Mouse (Mus musculus) E14TG2a.4 (cell line): ENCODE data around the gene Dqx1.

Source experiments
- H3K27me3 ChIP-seq: 2 replicates; pipeline ENCODE4 v1.6.1; 2014; ENCODE audit warnings: low read length, control low read depth; ENCODE audit not compliant: insufficient read depth
- H3K36me3 ChIP-seq: 2 replicates; pipeline ENCODE4 v1.6.1; 2014; ENCODE audit warnings: low read length, control low read depth; ENCODE audit not compliant: insufficient read depth
- H3K4me1 ChIP-seq: replicated peaks from 2 replicates; pipeline ENCODE4 v1.6.1; 2014; ENCODE audit warnings: low read depth, low read length, control low read depth
- H3K4me3 ChIP-seq: replicated peaks from 2 replicates; pipeline ENCODE4 v1.5.1; 2014; ENCODE audit warnings: mild to moderate bottlenecking, low read length
- H3K9me3 ChIP-seq: 2 replicates; pipeline ENCODE4 v1.6.1; 2014; ENCODE audit warnings: low read length, control low read depth
- CTCF ChIP-seq: conservative IDR thresholded peaks from 2 replicates; pipeline ENCODE4 v1.5.1; 2014; ENCODE audit warnings: low read length
- NANOG ChIP-seq: IDR thresholded peaks from 2 replicates; pipeline ENCODE4 v1.6.1; 2014; ENCODE audit warnings: borderline replicate concordance, low read length, mixed read lengths
- POU5F1 ChIP-seq: IDR thresholded peaks from 2 replicates; pipeline ENCODE4 v1.6.1; 2014; ENCODE audit warnings: low read length, borderline replicate concordance

The Dqx1 gene

DNA sequence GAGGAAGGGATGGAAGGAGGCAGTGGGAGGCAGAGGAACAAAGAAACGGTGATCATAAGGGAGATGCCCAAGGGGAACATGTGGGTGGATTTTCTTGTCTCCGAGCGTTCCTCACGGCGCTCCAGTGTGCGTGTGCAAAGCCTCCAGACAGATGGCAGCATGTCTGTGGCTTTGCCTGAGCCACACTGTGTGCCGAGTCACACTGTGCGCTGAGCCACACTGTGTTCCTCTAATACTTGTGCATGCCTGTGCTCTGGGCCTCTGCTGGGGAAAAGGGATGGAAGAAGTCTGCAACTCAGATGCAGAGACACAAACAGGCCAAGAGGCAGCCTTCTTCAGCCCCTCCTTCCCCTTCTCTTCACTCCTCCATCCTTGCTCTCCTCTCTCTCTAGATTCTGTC, 30.4 kb upstream of the Dqx1 start:
- no peak for TF ChIP-seq NANOG
- no peak for TF ChIP-seq POU5F1
- Histone ChIP-seq H3K36me3 (no peaks in the 10 kb centered on the region), H3K27me3 (peaks cover 68% of the 10 kb centered on the region), H3K4me1 (peaks cover 29% of the 10 kb centered on the region), H3K4me3 (no peak overlapping the region), H3K9me3 (no peaks in the 10 kb centered on the region)

GRCm38 (mm10) chr6:83027706-83028105, 29.9 kb upstream of the Dqx1 start:
- Histone ChIP-seq H3K36me3 (no peaks in the 10 kb centered on the region), H3K27me3 (peaks cover 72% of the 10 kb centered on the region), H3K9me3 (no peaks in the 10 kb centered on the region), H3K4me3 (no peak overlapping the region), H3K4me1 (peaks cover 33% of the 10 kb centered on the region)
- no peak for TF ChIP-seq CTCF
- no peak for TF ChIP-seq POU5F1
- TF ChIP-seq NANOG: no peak

DNA sequence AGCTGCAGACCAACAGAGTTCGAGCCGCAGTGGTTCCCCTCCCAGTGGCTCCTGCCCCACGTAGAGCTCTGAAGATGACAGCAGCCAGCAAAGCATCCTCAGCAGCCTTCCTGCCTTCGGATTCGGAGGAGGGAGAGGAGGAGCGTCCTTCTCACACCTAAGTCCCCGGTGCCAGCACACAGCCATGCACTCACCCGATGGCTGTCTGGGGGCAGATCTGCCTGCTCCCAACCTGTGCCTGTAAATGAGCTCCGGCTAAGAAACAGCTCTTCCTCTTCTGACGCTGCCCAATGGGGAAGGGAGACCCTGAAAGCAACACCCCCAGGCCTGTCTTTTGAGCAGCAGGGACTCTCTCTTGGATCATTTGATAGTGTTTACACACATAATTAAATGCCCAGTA, 27.9 kb upstream of the Dqx1 start:
- no peak overlapping the region for H3K4me3 ChIP-seq
- TF ChIP-seq NANOG (no peak), CTCF (no peak), POU5F1 (no peak)
- H3K9me3 ChIP-seq: no peaks in the 10 kb centered on the region
- peaks cover 47% of the 10 kb centered on the region for H3K4me1 ChIP-seq
- peaks cover 85% of the 10 kb centered on the region for H3K27me3 ChIP-seq
- no peaks in the 10 kb centered on the region for H3K36me3 ChIP-seq

DNA sequence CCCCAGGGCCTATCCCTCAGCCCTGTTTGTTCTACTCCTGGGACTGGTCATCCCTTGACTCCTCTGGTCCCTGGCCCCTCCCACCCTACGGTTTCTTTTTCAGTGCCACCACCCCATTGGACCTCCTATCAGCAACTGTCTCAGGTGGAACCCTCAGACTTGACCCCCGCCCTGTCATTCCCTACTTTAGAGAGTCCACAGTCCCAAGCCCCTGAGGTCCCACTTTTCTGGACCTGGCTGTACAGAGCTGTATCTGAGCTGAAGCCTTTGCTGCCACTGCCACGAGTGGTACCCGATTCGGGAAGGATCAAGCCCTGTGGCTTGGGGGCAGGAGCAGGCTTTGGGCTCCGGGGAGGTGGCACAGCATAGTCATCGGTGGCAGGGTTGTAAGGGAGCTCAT, 26.5 kb upstream of the Dqx1 start:
- no peaks in the 10 kb centered on the region for H3K9me3 ChIP-seq
- no peak for TF ChIP-seq NANOG
- no peak for TF ChIP-seq POU5F1
- no peak for TF ChIP-seq CTCF
- no peaks in the 10 kb centered on the region for H3K36me3 ChIP-seq
- peak overlapping the region; percentile 78; the same call in 1 of the 2 replicates for H3K4me3 ChIP-seq
- H3K27me3 ChIP-seq: peaks cover 96% of the 10 kb centered on the region
- peaks cover 47% of the 10 kb centered on the region for H3K4me1 ChIP-seq

DNA sequence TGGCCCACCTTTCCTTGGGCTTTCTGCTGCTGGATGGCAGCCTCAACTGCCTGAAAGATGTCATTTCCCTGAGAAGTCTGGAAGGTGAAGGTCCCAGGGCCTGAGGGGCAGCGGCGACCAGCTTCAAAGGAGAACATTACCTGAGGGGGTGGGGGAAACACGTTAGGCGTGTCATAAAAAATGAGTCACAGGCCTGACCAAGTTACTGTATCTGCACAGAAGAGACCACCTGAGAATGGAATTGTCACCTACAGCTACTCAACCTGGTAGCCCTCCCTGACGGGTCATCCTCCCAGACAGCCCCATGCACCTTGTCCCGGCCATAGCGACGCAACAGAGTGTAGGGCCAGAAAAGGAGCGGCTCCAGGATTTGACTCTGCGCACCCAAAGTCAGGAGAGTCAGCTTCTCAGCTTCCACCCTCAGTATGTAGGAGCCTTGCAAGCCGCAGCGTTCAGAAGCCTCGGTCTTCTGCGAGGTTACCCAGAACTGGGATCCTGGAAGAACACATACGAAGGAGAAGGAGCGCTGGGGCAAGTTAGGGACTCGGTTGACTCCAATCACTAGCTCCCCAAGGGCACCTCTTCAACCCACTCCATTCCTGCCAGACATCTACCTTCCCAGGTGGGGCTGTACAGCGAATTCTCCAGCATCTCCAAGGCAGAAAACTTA, 25.6 kb upstream of the Dqx1 start:
- no peaks in the 10 kb centered on the region for H3K9me3 ChIP-seq
- peaks cover 96% of the 10 kb centered on the region for H3K27me3 ChIP-seq
- TF ChIP-seq POU5F1 (no peak), CTCF (no peak), NANOG (no peak)
- peaks cover 47% of the 10 kb centered on the region for H3K4me1 ChIP-seq
- no peaks in the 10 kb centered on the region for H3K36me3 ChIP-seq
- H3K4me3 ChIP-seq: peak overlapping the region; percentile 78

DNA sequence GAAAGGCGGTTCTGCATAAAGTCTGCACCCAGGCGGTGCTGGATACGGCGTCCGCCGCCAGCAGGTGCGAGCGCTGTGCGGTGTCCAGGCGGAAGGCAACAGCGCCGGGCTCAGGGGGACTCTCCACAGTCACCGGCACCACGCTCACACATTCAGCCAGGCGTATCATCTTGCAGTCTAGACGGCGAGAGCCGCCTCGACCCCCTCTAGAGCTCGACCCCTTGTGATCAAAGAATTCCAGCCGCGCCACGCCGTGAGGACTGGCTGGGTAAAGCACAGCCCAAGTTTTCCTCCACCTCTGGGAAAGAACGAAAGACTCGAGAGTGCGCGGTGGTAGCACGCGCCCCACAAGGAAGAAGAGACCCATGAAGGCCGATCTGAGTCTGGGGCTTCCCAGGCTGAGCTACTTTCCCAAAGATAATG, 24.9 kb upstream of the Dqx1 start:
- H3K4me3 ChIP-seq: peak overlapping the region; percentile 78
- peaks cover 97% of the 10 kb centered on the region for H3K27me3 ChIP-seq
- H3K4me1 ChIP-seq: peaks cover 47% of the 10 kb centered on the region
- no peaks in the 10 kb centered on the region for H3K9me3 ChIP-seq
- no peak for TF ChIP-seq POU5F1
- TF ChIP-seq CTCF: no peak
- TF ChIP-seq NANOG: no peak
- no peaks in the 10 kb centered on the region for H3K36me3 ChIP-seq

DNA sequence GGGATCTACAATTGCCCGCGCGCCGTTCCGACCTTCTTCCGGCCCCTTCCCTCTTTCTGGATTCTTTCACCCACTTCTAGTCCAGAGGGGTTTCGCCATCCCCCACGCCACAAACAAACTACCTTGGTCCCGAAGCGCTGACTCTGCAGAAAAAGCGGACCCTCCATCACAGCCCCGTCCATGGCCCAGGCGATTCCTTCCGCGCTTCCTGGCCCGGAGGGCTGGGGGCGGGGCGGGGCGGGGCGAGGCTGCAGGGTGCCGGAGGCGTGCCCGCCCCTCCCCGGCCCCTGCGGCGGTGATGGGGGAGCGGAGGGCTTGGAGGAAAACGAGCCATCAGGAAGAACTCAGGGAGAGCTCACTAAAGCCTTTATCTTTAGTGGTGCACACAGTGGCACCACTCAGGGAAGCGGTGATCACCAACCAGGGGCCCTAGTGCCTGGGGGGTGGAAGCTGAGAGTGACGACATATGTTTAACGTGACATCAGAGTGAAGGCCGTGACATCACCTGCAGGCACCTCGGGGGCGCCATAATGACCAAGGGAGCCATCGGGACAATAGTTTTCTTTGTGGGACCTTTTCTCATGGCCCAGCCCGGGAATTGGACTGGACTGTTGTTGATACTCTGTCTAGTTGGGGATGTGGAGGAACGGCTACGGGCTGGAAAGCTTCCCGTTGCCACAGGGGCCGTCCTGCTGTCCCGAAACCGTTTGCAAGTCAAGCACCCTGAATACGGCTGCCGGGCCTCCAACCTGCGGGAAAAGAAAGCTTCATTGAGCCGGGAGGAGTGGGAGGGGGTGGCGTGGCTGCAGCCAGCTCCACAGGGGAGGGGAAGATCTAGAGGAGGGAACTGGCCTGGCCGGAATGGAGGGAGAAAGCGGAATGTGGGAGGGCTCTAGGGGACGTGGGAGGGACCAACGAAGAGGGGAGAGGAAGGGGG, 24.1 kb upstream of the Dqx1 start, which contains the start of the genes Dok1 and Loxl3:
Gene Dok1 (minus strand): TSS at position 223 of the 937 bp plus-strand sequence.
Gene Loxl3 (plus strand): TSS at position 925 of the 937 bp plus-strand sequence.
- peaks cover 53% of the 10 kb centered on the region for H3K4me1 ChIP-seq
- no peak; the same call in 1 of the 2 replicates for TF ChIP-seq NANOG
- no peak for TF ChIP-seq POU5F1
- no peak for TF ChIP-seq CTCF

DNA sequence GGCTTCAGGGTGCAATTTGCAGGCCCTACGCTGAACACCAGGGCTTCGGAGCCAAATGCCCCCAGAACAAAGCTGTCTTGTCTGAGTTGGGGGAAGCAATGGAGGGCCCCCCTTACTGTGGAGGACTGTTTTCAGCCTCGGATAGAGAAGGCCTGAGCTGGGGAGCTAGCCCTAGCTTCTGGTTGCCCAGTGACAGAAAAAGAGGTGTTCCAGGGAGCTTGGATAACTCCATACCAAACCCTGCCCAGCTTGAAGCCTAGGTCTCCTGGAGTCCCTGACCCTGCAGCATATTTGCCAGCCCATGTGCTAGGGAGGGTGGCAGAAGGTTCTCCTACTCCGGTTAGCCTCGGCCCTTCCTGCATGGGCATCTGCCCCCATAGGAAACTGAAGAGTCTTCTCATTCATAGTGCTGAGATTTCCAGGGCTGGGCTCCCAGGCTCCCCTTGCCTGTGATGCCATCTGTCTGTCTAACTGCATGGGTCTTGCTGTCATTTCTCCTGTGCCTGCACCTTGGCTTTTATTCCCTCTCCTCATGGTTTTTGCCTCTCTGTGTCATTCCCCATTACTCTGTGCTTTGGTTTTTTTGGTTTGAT, 23.1 kb upstream of the Dqx1 start:
- H3K4me1 ChIP-seq: peaks cover 56% of the 10 kb centered on the region
- H3K4me3 ChIP-seq: peak overlapping the region; percentile 78; the same call in 1 of the 2 replicates
- TF ChIP-seq CTCF: no peak
- TF ChIP-seq NANOG: no peak
- no peak for TF ChIP-seq POU5F1
- peaks cover 88% of the 10 kb centered on the region for H3K27me3 ChIP-seq
- no peaks in the 10 kb centered on the region for H3K9me3 ChIP-seq
- no peaks in the 10 kb centered on the region for H3K36me3 ChIP-seq

More for the DNA sequence above, 24.1 kb upstream of the Dqx1 start, which contains the start of the genes Dok1 and Loxl3:
- H3K27me3 ChIP-seq: peaks cover 97% of the 10 kb centered on the region
- H3K36me3 ChIP-seq: no peaks in the 10 kb centered on the region
- peak within 1 kb of the TSS; percentile 78 for H3K4me3 ChIP-seq
- no peaks in the 10 kb centered on the region for H3K9me3 ChIP-seq
